Comparison of ENCODE assay signal across 24 mouse cellular contexts in the genomic region with DNA sequence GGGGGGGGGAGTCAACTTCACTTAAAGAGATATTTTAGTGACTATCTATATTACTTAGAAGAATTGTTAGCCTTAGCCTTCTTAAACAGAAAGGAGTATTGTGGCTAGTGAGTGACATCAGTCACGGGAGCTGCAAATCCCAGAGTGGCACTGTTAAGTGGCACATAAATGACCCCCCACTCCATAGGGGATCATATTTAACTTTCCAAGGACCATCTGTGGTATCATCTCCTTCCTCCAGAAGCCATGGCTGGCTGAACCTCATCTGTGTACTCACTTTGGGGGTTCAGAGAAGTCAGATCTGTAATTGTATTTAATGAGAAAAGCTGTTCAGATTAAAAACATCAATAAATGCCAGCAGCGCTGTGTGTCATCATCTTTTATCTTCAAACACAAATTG.
DNase-seq lines count a peak whose midpoint lies in the region; ATAC-seq lines count a peak whose summit lies in the region.
"Had no signal": no experiment of that assay in that cellular context is flagged by ENCODE, and none has a peak within 500 bp of the region (broad histone marks: within the 10 kb centered on the region; RNA-seq: fewer than 3 reads in every experiment).

No protein-coding gene starts in this region.

- 71% methylated on average over 2 of the region's 2 CpGs for WGBS in hindbrain, embryonic 11.5 days
- WGBS in hindbrain, embryonic 10.5 days = 75% methylated on average over 2 of the region's 2 CpGs
- 76% methylated on average over 2 of the region's 2 CpGs for WGBS in midbrain, embryonic 12.5 days
- 61% methylated on average over 2 of the region's 2 CpGs for WGBS in midbrain, embryonic 15.5 days

- peak; percentile 45 for ATAC-seq in hindbrain, embryonic 11.5 days (ENCODE audit: low FRiP score)
- ATAC-seq in midbrain, embryonic 12.5 days (ENCODE audit: low FRiP score, low read depth) = 0 out of 2 replicates have a peak, but pooled peaks have one; percentile 30
- no peak for ATAC-seq in midbrain, embryonic 15.5 days (replicated peaks)
- ATAC-seq: forebrain, embryonic 15.5 days; intestine, embryonic 15.5 days had no signal

- H3K4me1 ChIP-seq in hindbrain, embryonic 11.5 days (replicated peaks; ENCODE audit: control insufficient read depth, insufficient read depth, low read length) = no peaks in the 10 kb centered on the region
- no peaks in the 10 kb centered on the region for H3K4me1 ChIP-seq in hindbrain, embryonic 10.5 days (replicated peaks)
- no peaks in the 10 kb centered on the region for H3K4me1 ChIP-seq in midbrain, embryonic 12.5 days
- H3K4me1 ChIP-seq in midbrain, embryonic 15.5 days = no peaks in the 10 kb centered on the region
- H3K4me1 ChIP-seq: heart, embryonic 12.5 days; heart, embryonic 15.5 days; hindbrain, embryonic 15.5 days; intestine, embryonic 15.5 days had no signal

- H3K9ac ChIP-seq in hindbrain, embryonic 11.5 days (ENCODE audit: low read depth, low read length) = no peak overlapping the region
- no peak overlapping the region for H3K9ac ChIP-seq in midbrain, embryonic 12.5 days (replicated peaks)
- no peak overlapping the region for H3K9ac ChIP-seq in midbrain, embryonic 15.5 days
- H3K9ac ChIP-seq: forebrain, embryonic 15.5 days; heart, embryonic 12.5 days; heart, embryonic 15.5 days; hindbrain, embryonic 15.5 days; intestine, embryonic 15.5 days had no signal

- no peak overlapping the region for H3K27ac ChIP-seq in hindbrain, embryonic 11.5 days (ENCODE audit: low read depth, low read length)
- H3K27ac ChIP-seq in hindbrain, embryonic 10.5 days = no peak overlapping the region
- H3K27ac ChIP-seq in midbrain, embryonic 12.5 days (replicated peaks) = no peak overlapping the region
- H3K27ac ChIP-seq in midbrain, embryonic 15.5 days = no peak overlapping the region
- H3K27ac ChIP-seq: forebrain, embryonic 15.5 days; heart, embryonic 15.5 days; hindbrain, embryonic 15.5 days; intestine, embryonic 15.5 days had no signal

- H3K27me3 ChIP-seq in hindbrain, embryonic 11.5 days (ENCODE audit: control insufficient read depth, insufficient read depth, low read length) = no peaks in the 10 kb centered on the region
- H3K27me3 ChIP-seq in hindbrain, embryonic 10.5 days (ENCODE audit: insufficient read depth, poor library complexity, severe bottlenecking) = no peaks in the 10 kb centered on the region
- no peaks in the 10 kb centered on the region for H3K27me3 ChIP-seq in midbrain, embryonic 12.5 days
- H3K27me3 ChIP-seq in midbrain, embryonic 15.5 days (replicated peaks) = no peaks in the 10 kb centered on the region
- H3K27me3 ChIP-seq: CH12.LX; forebrain, embryonic 15.5 days; heart, embryonic 12.5 days; heart, embryonic 15.5 days; hindbrain, embryonic 15.5 days; intestine, embryonic 15.5 days had no signal

- no peaks in the 10 kb centered on the region for H3K36me3 ChIP-seq in hindbrain, embryonic 11.5 days (ENCODE audit: control insufficient read depth, insufficient read depth, low read length)
- no peaks in the 10 kb centered on the region for H3K36me3 ChIP-seq in hindbrain, embryonic 10.5 days
- H3K36me3 ChIP-seq in midbrain, embryonic 12.5 days = no peaks in the 10 kb centered on the region
- H3K36me3 ChIP-seq in midbrain, embryonic 15.5 days (replicated peaks) = no peaks in the 10 kb centered on the region
- H3K36me3 ChIP-seq: forebrain, embryonic 15.5 days; G1E; heart, embryonic 12.5 days; heart, embryonic 15.5 days; hindbrain, embryonic 15.5 days; intestine, embryonic 15.5 days had no signal

- H3K4me2 ChIP-seq in hindbrain, embryonic 11.5 days (replicated peaks; ENCODE audit: low read depth, low read length) = no peak overlapping the region
- no peak overlapping the region for H3K4me2 ChIP-seq in midbrain, embryonic 12.5 days (replicated peaks)
- H3K4me2 ChIP-seq in midbrain, embryonic 15.5 days = no peak overlapping the region
- H3K4me2 ChIP-seq: forebrain, embryonic 15.5 days; heart, embryonic 12.5 days; heart, embryonic 15.5 days; hindbrain, embryonic 15.5 days; intestine, embryonic 15.5 days had no signal

- H3K4me3 ChIP-seq in hindbrain, embryonic 11.5 days (ENCODE audit: low read depth, low read length) = no peak overlapping the region
- no peak overlapping the region for H3K4me3 ChIP-seq in hindbrain, embryonic 10.5 days
- no peak overlapping the region for H3K4me3 ChIP-seq in midbrain, embryonic 12.5 days
- H3K4me3 ChIP-seq in midbrain, embryonic 15.5 days = no peak overlapping the region
- H3K4me3 ChIP-seq: forebrain, embryonic 15.5 days; heart, embryonic 12.5 days; heart, embryonic 15.5 days; hindbrain, embryonic 15.5 days; intestine, embryonic 15.5 days had no signal

- H3K9me3 ChIP-seq in hindbrain, embryonic 11.5 days (ENCODE audit: control insufficient read depth, low read length) = no peaks in the 10 kb centered on the region
- H3K9me3 ChIP-seq in hindbrain, embryonic 10.5 days = no peaks in the 10 kb centered on the region
- no peaks in the 10 kb centered on the region for H3K9me3 ChIP-seq in midbrain, embryonic 12.5 days
- no peaks in the 10 kb centered on the region for H3K9me3 ChIP-seq in midbrain, embryonic 15.5 days
- H3K9me3 ChIP-seq: forebrain, embryonic 15.5 days; heart, embryonic 12.5 days; heart, embryonic 15.5 days; hindbrain, embryonic 15.5 days; intestine, embryonic 15.5 days had no signal

- no peak for DNase-seq in hindbrain, embryonic 11.5 days (ENCODE audit: low spot score)
- no peak for DNase-seq in hindbrain, embryonic 10.5 days (ENCODE audit: low spot score)
- DNase-seq in retina, embryonic 14.5 days (ENCODE audit: low spot score) = peak; percentile 5
- DNase-seq in retina, postnatal 1 day = no peak
- no peak for DNase-seq in Muller cell, postnatal 12 days (ENCODE audit: inconsistent ontology term)
- DNase-seq: adrenal gland, adult 2 months; adrenal gland, postnatal 14 days; B cell, adult 2 months; cerebellum, adult 18-20 months; cerebellum, adult 9-10 months; cerebellum, postnatal 14 days; gastrocnemius, postnatal 25 days; heart, adult 18-20 months; heart, postnatal 10 days; heart, postnatal 36 days had no signal
